Mouse (Mus musculus) lung, adult 2 months (tissue): ENCODE results near the gene Ccr9.

Experiments
- CTCF ChIP-seq: fragments of 200-500 bp; IDR thresholded peaks from 2 replicates; pipeline ENCODE4 v1.5.1; 2011; ENCODE audit warnings: mild to moderate bottlenecking, low read length, control low read depth; ENCODE audit not compliant: insufficient read depth
- POLR2A ChIP-seq: fragments of 200-500 bp; IDR thresholded peaks from 2 replicates; pipeline ENCODE4 v1.6.1; 2011; ENCODE audit warnings: low read depth, mild to moderate bottlenecking, control low read depth, low read length, borderline replicate concordance; ENCODE audit errors: extremely low read depth

GRCm38 (mm10) chr9:123688227-123688626, 10.0 kb downstream of the Ccr9 start:
- TF ChIP-seq POLR2A (no peak), CTCF (no peak)
